Mouse (Mus musculus) hindbrain, embryonic 16.5 days (tissue): ENCODE results near the gene Hs3st1. TPM values are rescaled to one million over a fixed set of nuclear protein-coding genes. Genes with fewer than 3 reads are reported as not detected.

ENCODE experiments used
- ATAC-seq: fragments of 200-750 bp; cut with Nextera tagmentation; 2 replicates; pipeline ENCODE4 v1.8.0; 2017; ENCODE audit warnings: moderate TSS enrichment, moderate library complexity
- H3K27ac ChIP-seq: fragments of 300-500 bp; sonication (generic); 2 replicates; pipeline ENCODE4 v1.5.1; 2014; ENCODE audit warnings: low read depth, mild to moderate bottlenecking, control low read depth, low read length, moderate library complexity
- H3K27me3 ChIP-seq: fragments of 300-500 bp; sonication (generic); replicated peaks from 2 replicates; pipeline ENCODE4 v1.6.1; 2014; ENCODE audit warnings: low read length; ENCODE audit not compliant: control insufficient read depth, insufficient read depth
- H3K36me3 ChIP-seq: fragments of 300-500 bp; sonication (generic); 2 replicates; pipeline ENCODE4 v1.6.1; 2014; ENCODE audit warnings: mild to moderate bottlenecking, low read length, moderate library complexity, mixed read lengths; ENCODE audit not compliant: control insufficient read depth, insufficient read depth
- H3K4me1 ChIP-seq: fragments of 300-500 bp; sonication (generic); 2 replicates; pipeline ENCODE4 v1.6.1; 2014; ENCODE audit warnings: low read depth, low read length; ENCODE audit not compliant: control insufficient read depth, insufficient read depth
- H3K4me2 ChIP-seq: fragments of 300-500 bp; sonication (generic); 2 replicates; pipeline ENCODE4 v1.6.1; 2014; ENCODE audit warnings: mild to moderate bottlenecking, low read length, control low read depth, moderate library complexity
- H3K4me3 ChIP-seq: fragments of 300-500 bp; sonication (generic); 2 replicates; pipeline ENCODE4 v1.5.1; 2014; ENCODE audit warnings: mild to moderate bottlenecking, low read length, control low read depth, moderate library complexity
- H3K9ac ChIP-seq: fragments of 300-500 bp; sonication (generic); 2 replicates; pipeline ENCODE4 v1.6.1; 2014; ENCODE audit warnings: low read depth, mild to moderate bottlenecking, control low read depth, low read length, moderate library complexity
- H3K9me3 ChIP-seq: fragments of 300-500 bp; sonication (generic); 2 replicates; pipeline ENCODE4 v1.6.1; 2014; ENCODE audit warnings: mild to moderate bottlenecking, low read length, moderate library complexity; ENCODE audit not compliant: control insufficient read depth
- WGBS: fragments of 180-500 bp; shearing (Covaris S2); extraction: QIAGEN DNeasy Blood & Tissue Kit; methylation state at CpG from one replicate; pipeline ENCODE4 v1.1.7; 2014; 5-methylcytosine and 5-hydroxymethylcytosine counted together
- polyA plus RNA-seq: library from polyadenylated mRNA; unstranded; fragments of >200 nt; fragmentation: Nextera tagmentation; extraction: Ambion mirVana; gene quantifications from 2 replicates; pipeline ENCODE4 v1.2.1, GENCODE M21; 2015

Hs3st1 gene
- polyA plus RNA-seq, 1 experiment from 2014 or later: 44.8 TPM

DNA sequence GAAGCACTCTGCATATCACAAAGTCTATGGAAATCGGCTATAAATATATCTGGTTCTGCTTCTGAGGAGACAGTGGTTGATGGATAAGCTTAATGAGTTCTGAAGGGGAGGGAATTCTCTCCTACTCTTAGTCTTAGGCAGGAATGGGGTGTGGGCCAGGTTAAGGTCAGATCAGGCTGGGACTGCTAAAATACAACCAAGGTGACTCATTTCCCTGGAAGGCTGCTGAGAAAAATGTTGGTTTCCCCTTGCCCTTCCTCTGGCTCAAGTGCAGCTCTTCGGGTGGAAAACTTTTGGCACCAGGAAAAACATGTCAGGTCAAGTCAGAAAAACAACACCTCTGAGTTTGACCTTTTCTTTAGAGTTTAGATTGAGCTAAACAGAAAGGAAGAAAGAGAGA is 143.0 kb downstream of the Hs3st1 start:
- Histone ChIP-seq H3K9me3 (no peaks in the 10 kb centered on the region), H3K9ac (no peak overlapping the region), H3K27ac (no peak overlapping the region), H3K4me3 (no peak overlapping the region), H3K4me2 (no peak overlapping the region), H3K4me1 (no peaks in the 10 kb centered on the region), H3K36me3 (peaks cover 10% of the 10 kb centered on the region), H3K27me3 (no peaks in the 10 kb centered on the region)
- no peak for ATAC-seq
- 76% methylated on average over 2 of the region's 2 CpGs for WGBS

- H3K9me3 ChIP-seq: no peaks in the 10 kb centered on the region
- ATAC-seq: no peak
Measured at GRCm38 (mm10) chr5:39608260-39608659, 147.0 kb downstream of the Hs3st1 start.

GRCm38 (mm10) chr5:39594737-39595136 is 160.5 kb downstream of the Hs3st1 start:
- WGBS: 80% methylated on average over 2 of the region's 2 CpGs
- Histone ChIP-seq H3K27me3 (no peaks in the 10 kb centered on the region), H3K9me3 (no peaks in the 10 kb centered on the region), H3K4me3 (no peak overlapping the region), H3K9ac (no peak overlapping the region), H3K4me2 (no peak overlapping the region), H3K27ac (no peak overlapping the region), H3K36me3 (no peaks in the 10 kb centered on the region), H3K4me1 (no peaks in the 10 kb centered on the region)
- ATAC-seq: no peak

More at GRCm38 (mm10) chr5:39608260-39608659, 147.0 kb downstream of the Hs3st1 start:
- Histone ChIP-seq H3K4me1 (no peaks in the 10 kb centered on the region), H3K27me3 (no peaks in the 10 kb centered on the region), H3K4me3 (no peak overlapping the region), H3K9ac (no peak overlapping the region), H3K4me2 (no peak overlapping the region), H3K27ac (no peak overlapping the region), H3K36me3 (no peaks in the 10 kb centered on the region)
- 64% methylated on average over 1 of the region's 1 CpGs for WGBS
